Mouse (Mus musculus) heart, postnatal 0 days (tissue): ENCODE results near the gene Samd13. TPM values are rescaled to one million over a fixed set of nuclear protein-coding genes. Genes with fewer than 3 reads are reported as not detected.

ENCODE experiments used
- ATAC-seq: fragments of 200-750 bp; cut with Nextera tagmentation; 2 replicates; pipeline ENCODE4 v1.8.0; 2017; ENCODE audit warnings: low read depth, moderate number of reproducible peaks, moderate library complexity; ENCODE audit not compliant: insufficient read depth
- DNase-seq: peaks from one replicate; pipeline ENCODE4 v3.0.0-alpha.2; 2016; ENCODE audit warnings: low spot score
- H3K27ac ChIP-seq: fragments of 300-500 bp; sonication (generic); 2 replicates; pipeline ENCODE4 v1.5.1; 2014; ENCODE audit warnings: low read depth, mild to moderate bottlenecking
- H3K27me3 ChIP-seq: fragments of 300-500 bp; sonication (generic); 2 replicates; pipeline ENCODE4 v1.6.1; 2014; ENCODE audit warnings: low read length, mixed read lengths; ENCODE audit not compliant: control insufficient read depth, insufficient read depth
- H3K36me3 ChIP-seq: fragments of 300-500 bp; sonication (generic); replicated peaks from 2 replicates; pipeline ENCODE4 v1.6.1; 2014; ENCODE audit warnings: low read length, mixed read lengths; ENCODE audit not compliant: control insufficient read depth, insufficient read depth
- H3K4me1 ChIP-seq: fragments of 300-500 bp; sonication (generic); 2 replicates; pipeline ENCODE4 v1.6.1; 2014; ENCODE audit warnings: antibody characterized with exemption; ENCODE audit not compliant: control insufficient read depth, insufficient read depth
- H3K4me2 ChIP-seq: fragments of 300-500 bp; sonication (generic); 2 replicates; pipeline ENCODE4 v1.6.1; 2014; ENCODE audit warnings: low read depth, mild to moderate bottlenecking, low read length, moderate library complexity
- H3K4me3 ChIP-seq: fragments of 300-500 bp; sonication (generic); 2 replicates; pipeline ENCODE4 v1.5.1; 2014; ENCODE audit warnings: low read depth, low read length
- H3K9ac ChIP-seq: fragments of 300-500 bp; sonication (generic); replicated peaks from 2 replicates; pipeline ENCODE4 v1.6.1; 2014; ENCODE audit warnings: low read depth, low read length, mixed read lengths
- H3K9me3 ChIP-seq: fragments of 300-500 bp; sonication (generic); replicated peaks from 2 replicates; pipeline ENCODE4 v1.6.1; 2016; ENCODE audit warnings: low read length; ENCODE audit not compliant: control insufficient read depth
- CTCF ChIP-seq: IDR thresholded peaks from 2 replicates; pipeline ENCODE4 v1.5.1; 2016; ENCODE audit warnings: antibody characterized with exemption, control low read depth, low read depth
- EP300 ChIP-seq: IDR thresholded peaks from 2 replicates; pipeline ENCODE4 v1.6.1; 2016; ENCODE audit warnings: antibody characterized with exemption, low read depth
- WGBS: fragments of 180-500 bp; shearing (Covaris S2); extraction: QIAGEN DNeasy Blood & Tissue Kit; methylation state at CpG from one replicate; pipeline ENCODE4 v1.1.7; 2014; 5-methylcytosine and 5-hydroxymethylcytosine counted together
- polyA plus RNA-seq: library from polyadenylated mRNA; unstranded; fragments of >200 nt; fragmentation: Nextera tagmentation; extraction: Ambion mirVana; gene quantifications from 2 replicates; pipeline ENCODE4 v1.2.1, GENCODE M21; 2015
- total RNA-seq: library from RNA; depleted of rRNA; stranded (reverse); fragments of >200 nt; gene quantifications from 2 replicates; pipeline ENCODE4 v1.2.3, GENCODE M21; 2014; ENCODE audit warnings: low replicate concordance

Gene Samd13
- total and polyA plus RNA-seq, 2 experiments from 2014 or later: 0.42 to 1.8 TPM

DNA sequence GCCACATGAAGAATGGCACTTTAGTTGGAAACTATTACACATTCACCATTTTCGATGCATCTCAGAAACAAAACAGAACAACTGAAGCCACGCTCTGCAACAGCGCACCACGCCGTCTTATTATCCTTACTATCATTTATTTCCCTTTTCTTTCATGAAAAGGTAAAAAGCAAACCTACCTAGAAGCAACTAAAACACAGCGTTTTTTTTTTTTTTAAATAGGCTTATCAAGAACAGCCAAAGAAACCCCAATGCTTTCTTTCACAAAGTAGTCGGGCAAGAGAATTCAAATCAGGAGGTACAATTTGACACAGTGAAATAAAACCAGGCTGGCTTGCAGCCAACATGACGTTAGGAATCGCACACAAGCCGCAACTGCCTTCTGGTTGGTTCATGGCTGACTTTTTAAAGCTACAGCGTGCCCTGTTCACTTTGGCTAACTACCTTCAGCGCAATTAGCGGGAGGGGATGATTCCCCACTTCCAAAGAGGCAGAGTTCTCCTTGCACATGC lies 3.2 kb downstream of the Samd13 start:
- H3K27ac ChIP-seq: peak overlapping the region; percentile 73

DNA sequence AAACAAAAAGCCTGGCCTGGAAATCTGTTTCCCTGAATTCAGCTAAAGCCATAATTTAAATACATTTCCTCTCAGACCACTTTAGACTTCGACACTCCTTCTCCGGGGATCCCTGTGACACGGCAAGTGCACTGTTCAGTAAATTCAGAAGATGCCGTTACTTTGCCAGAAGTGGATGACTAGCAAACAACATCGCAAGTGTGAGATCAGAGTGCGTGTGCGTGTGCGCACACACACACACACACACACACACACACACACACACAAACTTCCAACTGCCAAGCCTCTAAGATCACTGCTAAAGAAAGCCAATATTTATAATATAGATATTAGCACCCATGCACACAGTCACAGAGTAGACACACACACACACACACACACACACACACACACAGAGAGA lies 3.7 kb downstream of the Samd13 start:
- peak overlapping the region; percentile 64; the same call in 1 of the 2 replicates for H3K9ac ChIP-seq
- peaks cover 10% of the 10 kb centered on the region for H3K4me1 ChIP-seq
- peak overlapping the region; percentile 33 for H3K4me3 ChIP-seq
- ATAC-seq (no peak), DNase-seq (no peak)
- no peaks in the 10 kb centered on the region for H3K36me3 ChIP-seq
- TF ChIP-seq CTCF (no peak), EP300 (no peak)
- no peaks in the 10 kb centered on the region for H3K27me3 ChIP-seq
- H3K27ac ChIP-seq: peak overlapping the region; percentile 73
- 47% methylated on average over 8 of the region's 8 CpGs for WGBS
- H3K4me2 ChIP-seq: peak overlapping the region; percentile 57
- H3K9me3 ChIP-seq: no peaks in the 10 kb centered on the region

More for the DNA sequence above, 3.2 kb downstream of the Samd13 start:
- Histone ChIP-seq H3K4me2 (peak overlapping the region; percentile 57), H3K36me3 (no peaks in the 10 kb centered on the region), H3K4me3 (peak overlapping the region; percentile 33), H3K9ac (peak overlapping the region; percentile 64), H3K27me3 (no peaks in the 10 kb centered on the region), H3K9me3 (no peaks in the 10 kb centered on the region), H3K4me1 (peaks cover 13% of the 10 kb centered on the region)
- 26% methylated on average over 13 of the region's 13 CpGs for WGBS
- TF ChIP-seq EP300: no peak
- TF ChIP-seq CTCF: no peak
- peak; percentile 35; the same call in 1 of the 2 replicates for ATAC-seq
- DNase-seq: peak; percentile 63

DNA sequence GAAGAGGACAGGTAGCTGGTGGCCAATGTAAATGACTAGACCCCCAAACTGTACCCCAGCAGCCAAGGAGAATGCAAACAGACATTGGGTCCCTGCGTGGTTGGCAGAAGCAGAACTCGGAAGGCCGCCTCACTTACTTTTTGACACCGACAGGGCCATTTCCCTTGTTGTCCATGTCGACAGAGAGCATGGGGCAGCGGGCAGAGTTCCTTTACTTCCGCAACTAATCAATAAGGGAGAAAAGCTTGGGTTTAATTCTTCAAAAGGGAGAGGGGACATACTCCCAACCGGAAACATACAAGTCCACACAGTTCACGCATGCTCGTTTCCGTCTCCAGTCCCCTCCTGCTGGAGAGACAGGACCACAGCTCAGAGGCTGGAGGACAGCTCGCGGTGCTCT lies 4.8 kb downstream of the Samd13 start:
- no peaks in the 10 kb centered on the region for H3K36me3 ChIP-seq
- no peak for DNase-seq
- H3K4me2 ChIP-seq: no peak overlapping the region
- no peaks in the 10 kb centered on the region for H3K27me3 ChIP-seq
- TF ChIP-seq CTCF (no peak), EP300 (no peak)
- no peak overlapping the region for H3K4me3 ChIP-seq
- H3K27ac ChIP-seq: no peak overlapping the region
- H3K9ac ChIP-seq: no peak overlapping the region
- H3K4me1 ChIP-seq: peaks cover 6% of the 10 kb centered on the region
- 91% methylated on average over 13 of the region's 13 CpGs for WGBS
- ATAC-seq: no peak
- no peaks in the 10 kb centered on the region for H3K9me3 ChIP-seq

DNA sequence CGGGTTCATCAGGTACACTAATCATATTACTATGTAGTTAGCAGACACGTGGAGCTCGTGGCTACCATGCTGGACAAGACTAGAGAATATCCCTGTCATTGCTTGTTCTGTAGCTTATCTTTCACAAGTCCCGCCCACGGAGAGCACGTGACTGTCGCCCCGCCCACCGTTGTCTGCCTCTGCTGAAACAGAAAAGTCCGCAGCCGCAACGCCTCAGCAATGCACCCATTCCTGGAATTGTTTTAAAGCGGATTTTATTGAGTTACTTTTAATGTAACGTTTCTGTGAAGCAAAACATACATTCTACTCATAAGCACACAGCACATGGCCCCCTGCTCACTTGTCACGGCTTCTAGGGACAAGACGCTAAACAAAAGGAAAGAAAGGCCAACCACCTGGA lies 5.7 kb downstream of the Samd13 start:
- Histone ChIP-seq H3K9ac (no peak overlapping the region), H3K4me3 (no peak overlapping the region), H3K27ac (no peak overlapping the region), H3K4me1 (peaks cover under 1% of the 10 kb centered on the region; the same call in 1 of the 2 replicates), H3K36me3 (no peaks in the 10 kb centered on the region), H3K27me3 (no peaks in the 10 kb centered on the region), H3K4me2 (no peak overlapping the region), H3K9me3 (no peaks in the 10 kb centered on the region)
- TF ChIP-seq CTCF (no peak), EP300 (no peak)
- 89% methylated on average over 16 of the region's 16 CpGs for WGBS
- ATAC-seq (no peak), DNase-seq (no peak)

DNA sequence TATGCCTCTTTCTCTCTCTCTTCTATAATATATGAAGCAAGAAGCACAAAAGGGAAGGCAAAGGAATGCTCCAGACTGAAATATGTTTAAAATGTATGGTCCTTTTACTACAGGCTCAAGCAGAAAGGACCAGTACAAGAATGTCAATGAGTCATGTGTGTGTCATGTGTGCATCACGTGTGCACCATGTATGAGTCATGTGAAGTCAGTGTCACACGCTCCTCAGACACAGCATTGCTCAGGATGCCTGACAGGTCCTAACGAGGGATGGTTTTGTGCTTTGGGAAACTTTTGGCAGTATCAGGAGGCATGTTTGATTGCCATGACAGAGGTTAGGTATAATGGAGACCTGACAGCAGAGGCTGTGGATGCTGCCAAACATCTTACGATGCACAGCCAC lies 9.2 kb downstream of the Samd13 start:
- H3K36me3 ChIP-seq: no peaks in the 10 kb centered on the region
- H3K27me3 ChIP-seq: no peaks in the 10 kb centered on the region
- H3K9me3 ChIP-seq: no peaks in the 10 kb centered on the region
- no peak for TF ChIP-seq EP300
- no peaks in the 10 kb centered on the region for H3K4me1 ChIP-seq
- no peak for ATAC-seq
- 85% methylated on average over 4 of the region's 4 CpGs for WGBS
- no peak overlapping the region for H3K4me2 ChIP-seq
- H3K4me3 ChIP-seq: no peak overlapping the region
- DNase-seq: no peak
- H3K9ac ChIP-seq: no peak overlapping the region
- H3K27ac ChIP-seq: no peak overlapping the region

DNA sequence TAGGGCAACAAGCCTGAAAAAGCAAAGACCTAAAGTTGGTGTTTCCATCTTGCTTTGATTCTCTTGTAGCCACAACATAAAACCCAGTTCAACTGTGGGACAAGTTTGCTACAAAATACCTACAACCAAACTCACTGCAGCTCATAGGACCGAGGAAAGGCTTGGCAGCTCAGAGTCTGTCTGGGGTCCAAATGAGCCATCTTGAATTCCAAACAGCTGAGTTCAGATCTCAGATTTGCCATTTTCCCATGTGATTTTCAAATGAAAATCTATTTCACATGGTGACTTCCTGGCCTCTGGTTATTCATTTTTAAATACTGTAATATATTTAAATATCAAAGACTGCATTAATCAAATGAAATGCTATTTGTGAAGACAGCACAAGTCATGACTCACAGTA lies 10.3 kb downstream of the Samd13 start:
- TF ChIP-seq EP300 (no peak), CTCF (no peak)
- DNase-seq (no peak), ATAC-seq (no peak)
- Histone ChIP-seq H3K27ac (no peak overlapping the region), H3K36me3 (no peaks in the 10 kb centered on the region), H3K4me1 (no peaks in the 10 kb centered on the region), H3K4me3 (no peak overlapping the region), H3K9me3 (no peaks in the 10 kb centered on the region), H3K4me2 (no peak overlapping the region), H3K27me3 (no peaks in the 10 kb centered on the region), H3K9ac (no peak overlapping the region)
- 68% methylated on average over 1 of the region's 1 CpGs for WGBS
